Mouse (Mus musculus): ENCODE measurements around the gene Catsperb.
"Not testable (repeated sequence)": the region's sequence is repeated elsewhere in the genome, so short reads cannot be mapped to it uniquely, and the experiment has no call there.

Gene Catsperb

GRCm38 (mm10) chr12:101404353-101404752 lies at the start of gene Catsperb:
Catsperb (plus strand) TSS chr12:101404653.
- DNase-seq, result not testable (repeated sequence)

GRCm38 (mm10) chr12:101361468-101361867 lies 43.0 kb upstream of the Catsperb start:
- DNase-seq, result peak; percentile 0

DNA sequence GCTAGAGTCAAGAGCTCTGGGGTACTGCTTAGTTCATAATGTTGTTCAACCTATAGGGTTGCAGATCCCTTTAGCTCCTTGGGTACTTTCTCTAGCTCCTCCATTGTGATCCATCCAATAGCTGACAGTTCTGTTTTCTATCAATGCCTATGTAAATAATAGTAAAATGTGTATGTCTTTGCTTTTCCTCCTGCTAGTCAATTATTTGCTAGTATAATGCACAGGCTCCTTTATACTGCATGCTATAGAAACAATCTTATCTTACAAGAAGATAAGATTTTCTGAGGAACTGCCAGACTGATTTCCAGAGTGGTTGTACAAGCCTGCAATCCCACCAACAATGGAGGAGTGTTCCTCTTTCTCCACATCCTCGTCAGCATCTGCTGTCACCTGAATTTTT lies 23.0 kb upstream of the Catsperb start:
- DNase-seq, result not testable (repeated sequence)

DNA sequence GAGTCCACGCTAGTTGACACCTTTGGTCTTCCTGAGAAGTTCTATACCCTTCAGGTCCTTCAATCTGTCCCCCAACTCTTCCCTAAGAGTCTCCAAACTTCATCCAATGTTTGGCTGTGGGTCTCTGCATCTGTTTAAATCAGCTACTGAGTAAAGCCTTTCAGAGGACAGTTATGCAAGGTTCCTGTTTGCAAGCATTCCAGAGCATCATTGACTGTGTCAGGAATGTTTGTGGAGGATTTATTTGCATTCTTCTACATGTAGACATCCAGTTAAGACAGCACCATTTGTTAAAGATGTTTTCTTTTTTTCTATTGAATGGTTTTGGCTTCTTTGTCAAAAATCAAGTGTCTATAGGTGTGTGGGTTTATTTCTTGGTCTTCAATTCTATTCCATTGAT lies 21.7 kb downstream of the Catsperb start:
- no peak for DNase-seq

GRCm38 (mm10) chr12:101462051-101462450 lies 57.6 kb downstream of the Catsperb start:
- no peak for DNase-seq

DNA sequence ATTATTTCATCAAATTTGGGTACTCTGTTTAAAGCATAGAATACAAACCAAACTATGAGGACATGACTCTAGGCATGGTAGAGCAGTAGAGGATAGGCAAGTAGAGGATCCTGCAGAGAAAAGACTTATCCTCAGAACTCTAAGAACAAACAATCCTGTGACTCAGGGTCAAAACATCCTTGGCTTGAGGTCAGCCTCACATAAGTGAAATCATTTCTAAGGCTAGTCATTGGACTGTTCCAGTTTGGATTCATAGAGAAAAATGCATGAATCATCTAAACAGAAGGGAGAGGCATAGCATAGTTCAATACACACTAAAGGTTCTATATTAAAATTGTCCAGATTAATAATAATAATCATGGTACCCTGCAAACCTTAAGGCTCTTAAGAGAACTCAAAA lies 79.1 kb downstream of the Catsperb start:
- DNase-seq, result no peak

DNA sequence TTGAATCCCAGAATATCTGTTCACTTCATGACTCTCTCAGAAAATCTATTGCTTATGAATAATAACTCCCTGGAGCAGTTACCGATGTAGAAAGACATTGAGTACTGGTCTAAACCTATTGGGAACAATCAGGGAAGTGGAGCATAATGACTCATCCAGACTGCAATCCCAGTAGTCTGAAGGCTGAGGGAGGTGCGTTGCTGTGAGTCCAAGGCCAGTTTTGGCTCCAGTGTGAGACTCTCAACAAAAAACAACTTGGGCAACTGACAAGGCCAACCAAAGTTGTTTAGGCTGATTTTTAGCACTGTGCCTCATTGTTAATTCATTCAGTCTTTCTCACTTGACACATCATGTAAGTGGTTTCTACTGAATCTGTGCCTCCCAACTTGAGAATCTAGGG lies 106.9 kb downstream of the Catsperb start:
- not testable (repeated sequence) for DNase-seq

DNA sequence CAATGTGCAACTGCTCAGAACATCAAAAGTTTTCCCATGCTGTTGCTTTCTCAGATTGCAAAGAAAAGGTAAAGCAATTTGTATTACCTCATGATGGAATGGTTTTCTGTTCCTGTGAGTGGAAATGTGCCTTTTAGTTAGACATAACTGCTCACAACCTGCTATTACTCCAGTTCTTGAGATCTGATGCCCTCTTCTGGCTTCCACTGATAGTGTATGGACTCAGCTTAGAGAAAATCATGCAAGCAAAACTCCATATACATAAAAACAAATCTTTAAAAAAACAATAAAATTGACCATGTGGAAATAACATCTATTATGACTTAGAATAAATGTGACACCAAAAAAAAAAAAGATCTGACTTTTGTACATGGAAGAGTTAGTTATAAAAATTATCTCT lies 202.2 kb downstream of the Catsperb start:
- not testable (repeated sequence) for DNase-seq

DNA sequence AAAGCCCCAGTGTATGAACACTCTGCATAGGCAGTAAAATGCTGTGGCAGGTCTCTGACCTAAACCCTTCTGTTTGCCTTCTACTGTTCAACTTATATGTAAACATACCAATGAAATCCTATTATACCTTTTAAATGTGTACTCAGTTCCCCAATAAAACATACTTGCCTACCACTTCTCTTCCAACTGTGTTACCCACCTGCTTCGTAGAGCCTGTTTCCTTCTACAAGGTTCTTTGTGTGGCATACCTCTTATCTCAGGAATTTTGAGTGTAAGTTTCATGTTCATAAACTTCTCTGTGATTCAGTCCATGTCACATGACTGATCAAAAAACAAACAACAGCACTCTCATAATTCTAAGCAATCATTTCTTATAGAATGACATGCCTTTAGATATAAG lies 228.7 kb downstream of the Catsperb start:
- DNase-seq, result no peak

- no peak for DNase-seq
These were observed 263.0 kb downstream of the Catsperb start for GRCm38 (mm10) chr12:101667502-101667901.
